Mouse (Mus musculus) cerebellum, postnatal 4 days (tissue): ENCODE data around the gene Uox.

ENCODE experiments used
- DNase-seq, 2 experiments: peaks; one replicate each; pipeline ENCODE4 v3.0.0; 2022; ENCODE audit warnings: low spot score in 2 of 2, mixed read lengths in 1 of 2

The Uox gene

DNA sequence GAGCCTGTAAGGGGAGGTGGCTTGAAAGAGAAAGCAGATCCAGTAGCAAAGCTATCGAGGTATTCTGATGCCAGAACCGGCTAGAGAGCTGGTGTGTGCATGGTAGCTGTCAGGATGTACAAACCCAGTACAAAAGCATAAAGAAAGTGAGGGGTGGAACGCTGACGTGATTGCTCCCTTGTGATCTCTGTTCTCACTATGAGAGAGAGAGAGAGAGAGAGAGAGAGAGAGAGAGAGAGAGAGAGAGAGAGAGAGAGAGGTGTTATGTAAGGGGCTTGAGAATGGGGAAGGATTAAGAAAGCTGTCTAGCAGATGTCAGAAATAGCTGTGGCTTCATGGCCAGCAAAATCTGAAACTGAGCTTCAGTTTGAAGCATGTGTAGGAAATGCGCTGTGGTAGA lies 13.7 kb downstream of the Uox start:
- DNase-seq: no peak

- DNase-seq: no peak
Observed at GRCm38 (mm10) chr3:146586616-146587015, 16.4 kb downstream of the Uox start.

DNA sequence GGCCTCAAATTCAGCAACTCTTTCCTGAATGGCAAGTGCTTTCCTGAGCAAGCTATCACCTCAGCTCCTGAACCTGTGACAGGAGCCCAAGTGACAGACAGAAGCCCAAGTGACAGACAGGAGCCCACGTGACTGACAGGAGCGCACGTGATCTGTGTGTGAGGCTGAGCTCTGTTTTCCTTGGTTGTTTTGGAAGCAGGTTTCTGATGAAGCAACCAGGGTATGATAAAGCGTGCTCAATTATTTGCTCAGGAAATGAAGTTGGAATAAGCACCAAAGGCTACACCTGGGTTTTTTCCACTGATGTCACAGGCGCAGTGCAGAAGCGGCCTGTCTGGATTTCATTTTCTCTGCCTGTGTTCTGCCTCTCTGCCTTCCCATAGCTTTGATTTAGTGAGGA lies 19.3 kb downstream of the Uox start:
- DNase-seq: no peak

DNA sequence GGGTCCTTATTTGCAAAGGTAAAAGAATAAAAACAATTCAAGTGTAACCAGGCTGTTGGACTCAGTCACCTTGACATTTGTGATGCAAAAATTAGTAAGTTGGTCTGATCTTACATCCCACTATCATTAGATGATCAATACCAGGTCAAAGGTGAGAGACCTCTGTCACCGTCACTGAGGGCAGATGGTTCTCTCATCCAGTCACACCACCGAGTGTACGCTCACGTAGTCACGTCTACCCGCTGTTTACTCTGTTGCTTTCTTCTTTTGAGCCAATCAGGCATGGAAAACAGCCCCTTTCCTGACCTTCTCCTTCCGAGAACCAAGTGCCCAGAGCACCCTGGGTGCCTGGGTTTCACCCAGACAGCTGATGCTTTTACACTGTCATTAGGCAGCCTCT lies 20.9 kb downstream of the Uox start:
- no peak for DNase-seq

GRCm38 (mm10) chr3:146591601-146592000 lies 21.4 kb downstream of the Uox start:
- no peak for DNase-seq

DNA sequence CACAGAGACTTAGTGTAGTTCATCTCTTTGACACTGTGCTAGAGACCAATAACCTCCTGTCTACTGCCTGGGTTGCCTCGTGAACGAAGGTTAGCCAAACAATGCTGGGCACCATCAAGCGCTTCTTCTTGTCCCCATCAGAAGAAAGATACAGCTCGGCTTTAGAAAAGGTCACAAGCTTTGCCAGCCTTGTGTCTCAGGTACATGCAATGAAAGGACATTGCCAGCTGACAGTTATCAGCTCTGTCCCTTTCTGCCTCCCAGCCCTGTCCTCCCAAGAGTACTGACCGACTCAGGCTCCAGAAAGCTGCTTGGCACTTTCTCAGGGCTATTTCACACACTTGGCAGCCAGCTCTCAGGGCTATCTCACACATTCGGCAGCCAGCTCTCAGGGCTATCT lies 25.2 kb downstream of the Uox start:
- no peak for DNase-seq

DNA sequence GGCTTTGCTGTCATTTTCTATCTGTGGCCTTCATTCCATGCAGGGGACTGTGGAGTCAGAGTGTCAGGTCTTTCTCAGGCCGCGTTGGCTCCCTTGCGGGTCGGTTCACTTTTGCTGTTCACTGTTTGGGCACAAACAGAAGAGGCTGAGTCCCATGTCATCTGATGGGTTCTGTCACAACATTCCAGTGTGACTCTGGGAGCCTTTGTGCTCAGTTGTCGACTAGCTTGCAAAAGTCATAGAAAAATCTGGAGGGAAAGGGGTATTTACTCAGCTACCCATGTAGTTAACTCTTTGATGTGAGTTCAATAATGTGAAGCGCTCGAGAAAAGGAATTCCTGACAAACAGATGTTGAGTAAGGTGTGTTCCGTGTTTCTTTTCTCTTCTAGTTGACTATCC lies 26.2 kb downstream of the Uox start:
- DNase-seq: no peak

DNA sequence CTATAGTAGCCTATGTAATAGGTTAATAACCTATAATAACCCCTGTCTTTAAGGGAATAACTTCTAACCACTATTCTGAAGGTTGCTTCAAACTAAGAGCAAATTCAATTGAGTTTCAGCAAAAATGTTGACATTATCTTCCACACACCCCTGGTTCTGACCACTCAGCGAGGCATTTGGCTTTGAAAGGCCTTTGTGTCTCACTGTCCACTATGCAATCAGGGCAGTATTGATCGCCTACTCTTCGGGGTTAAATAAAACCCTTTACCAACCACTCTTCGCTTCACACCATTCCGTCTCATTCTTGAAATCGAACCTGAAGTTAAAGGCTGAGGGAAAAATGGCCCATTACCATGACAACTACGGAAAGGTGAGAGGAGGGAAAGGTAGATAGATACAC lies 26.6 kb downstream of the Uox start:
- DNase-seq: no peak

DNA sequence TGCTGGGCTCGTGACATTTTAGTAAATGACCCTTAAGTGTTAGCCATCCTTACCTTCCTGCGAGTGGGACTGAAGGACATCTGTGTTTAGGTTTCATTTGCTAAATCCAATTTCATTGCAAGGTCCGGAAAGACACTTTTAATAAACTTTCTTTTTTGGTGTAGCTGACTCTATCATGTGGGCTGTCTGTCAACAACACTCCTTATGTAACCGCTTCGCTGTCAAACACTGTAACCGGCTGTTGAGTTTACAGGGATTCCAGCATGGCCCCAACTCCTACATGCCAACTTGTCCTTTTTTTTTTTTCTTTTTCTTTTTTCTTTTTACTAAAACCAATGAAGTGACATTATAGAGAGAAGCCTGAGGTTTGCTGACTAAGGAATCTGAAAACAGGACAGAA lies 28.2 kb downstream of the Uox start:
- no peak for DNase-seq

DNA sequence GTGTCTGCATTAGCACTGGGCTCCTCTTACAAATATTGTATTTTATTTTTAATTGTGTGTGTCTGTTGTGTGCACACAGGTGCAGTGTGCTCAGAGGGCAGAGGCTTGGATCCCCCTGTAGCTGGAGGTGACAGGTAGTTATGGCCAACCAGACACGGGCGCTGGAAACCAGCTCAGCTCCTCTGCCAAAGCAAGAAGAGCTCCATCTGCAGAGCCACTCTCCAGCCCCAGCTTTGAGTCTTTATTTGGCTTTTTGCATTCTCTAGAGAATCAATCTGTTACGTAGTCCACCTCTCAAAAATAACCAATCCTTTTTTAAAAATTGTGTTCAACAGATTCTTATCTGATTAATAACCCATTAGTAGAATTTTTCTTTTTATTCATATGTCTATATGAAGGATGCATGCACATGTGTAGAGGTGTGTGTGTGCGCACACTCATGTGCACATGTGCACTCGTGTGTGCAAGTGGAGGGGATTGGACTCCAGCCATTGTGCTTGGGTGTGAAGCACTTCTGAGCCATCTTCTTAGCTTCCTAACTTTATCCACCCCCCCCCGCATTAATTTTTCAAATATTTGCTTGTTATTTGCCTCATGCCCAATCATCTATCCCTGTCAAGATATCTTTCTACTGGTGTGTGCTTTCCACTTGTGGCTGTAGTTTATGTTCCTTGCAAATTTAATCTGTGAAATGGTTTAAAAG lies 29.1 kb downstream of the Uox start:
- no peak for DNase-seq

GRCm38 (mm10) chr3:146601205-146601604 lies 31.0 kb downstream of the Uox start:
- DNase-seq: no peak

DNA sequence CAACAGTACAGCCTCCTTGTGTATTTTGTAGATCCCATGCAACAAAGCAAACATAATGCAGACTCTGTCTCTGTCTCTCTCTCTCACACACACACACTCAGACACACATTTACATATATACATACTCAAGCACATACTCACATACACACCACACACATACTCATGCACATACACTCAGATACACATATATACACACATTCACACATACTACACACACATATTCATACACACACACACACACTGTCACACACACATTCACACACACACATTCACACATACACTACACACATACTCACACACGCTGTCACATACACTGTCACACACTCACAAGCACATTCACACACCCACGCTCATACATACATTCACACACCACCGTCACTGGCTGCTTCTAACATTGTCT lies 32.3 kb downstream of the Uox start:
- no peak for DNase-seq

- no peak for DNase-seq
Observed at GRCm38 (mm10) chr3:146604647-146605046, 34.4 kb downstream of the Uox start.

DNA sequence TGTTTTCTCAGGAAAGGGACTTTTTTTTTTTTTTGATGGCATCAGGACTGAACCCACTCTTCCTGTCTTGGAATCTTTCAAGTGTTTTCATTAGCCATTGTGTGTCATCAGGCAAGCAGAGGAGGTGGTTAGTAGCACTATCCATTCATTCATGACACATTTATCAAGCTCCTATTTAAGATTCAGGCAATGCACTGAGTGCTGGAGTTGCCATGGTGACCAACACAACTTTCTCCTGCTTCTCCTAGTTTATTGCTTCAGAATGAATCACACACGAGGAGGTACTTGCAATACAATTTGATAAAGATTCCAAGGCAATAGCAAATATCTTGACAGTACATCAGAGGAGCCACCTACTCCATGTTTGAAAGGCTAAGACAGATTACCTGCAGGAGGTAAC lies 37.1 kb downstream of the Uox start:
- no peak for DNase-seq

DNA sequence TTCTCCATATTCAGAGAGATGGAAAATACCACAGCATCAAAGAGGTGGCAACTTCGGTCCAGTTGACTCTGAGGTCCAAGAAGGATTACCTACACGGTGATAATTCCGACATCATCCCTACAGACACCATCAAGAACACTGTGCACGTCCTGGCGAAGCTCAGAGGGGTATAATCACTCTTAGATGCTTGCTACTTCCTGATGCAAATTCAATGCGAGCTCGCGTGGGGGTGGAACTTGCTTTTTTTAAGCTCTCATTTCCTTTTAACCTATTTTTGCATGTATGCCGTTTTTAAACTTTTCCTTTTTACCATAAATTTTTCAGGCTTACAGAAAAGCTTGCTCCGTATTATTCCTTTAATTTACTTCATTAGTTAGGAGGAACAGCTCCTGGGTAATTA lies 40.1 kb downstream of the Uox start:
- no peak for DNase-seq

- DNase-seq: no peak
Observed at GRCm38 (mm10) chr3:146611261-146611660, 41.0 kb downstream of the Uox start.

DNA sequence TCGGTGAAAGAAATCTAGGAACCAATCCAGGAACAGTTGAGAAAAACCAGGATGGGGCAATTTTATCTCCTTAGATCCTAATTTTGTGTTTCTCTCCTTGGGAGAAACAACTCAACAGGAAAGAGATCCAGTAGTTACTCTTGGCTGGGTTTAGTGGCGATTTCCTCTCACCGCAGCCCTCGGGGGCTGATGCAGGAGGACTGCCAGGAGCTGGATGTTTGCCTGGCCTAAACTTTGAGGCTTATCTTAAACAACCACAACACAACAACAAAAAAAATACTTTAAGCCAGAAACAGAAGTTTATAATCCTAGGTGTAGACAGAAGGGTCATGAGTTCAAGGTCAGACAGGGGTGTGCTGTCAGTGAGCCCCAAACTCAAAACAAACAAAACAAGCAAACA lies 41.6 kb downstream of the Uox start:
- DNase-seq: no peak

DNA sequence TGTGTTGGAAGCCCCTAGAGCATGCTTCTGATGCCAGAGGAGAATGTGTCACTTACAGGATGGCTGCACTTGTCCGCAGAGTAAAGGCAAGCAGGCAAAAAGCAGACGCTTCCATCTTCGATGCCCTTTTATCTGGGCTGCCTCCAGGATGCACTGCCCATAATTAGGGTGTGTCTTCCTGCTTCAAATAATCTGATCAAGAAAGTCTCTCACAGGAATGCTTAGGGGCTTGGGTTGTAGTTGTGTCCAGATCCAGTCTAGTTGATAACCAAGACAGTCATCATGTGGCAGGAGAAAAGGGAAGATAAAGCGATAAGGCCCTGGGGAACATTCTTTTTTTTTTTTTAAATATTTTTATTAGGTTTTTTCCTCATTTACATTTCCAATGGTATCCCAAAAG lies 45.3 kb downstream of the Uox start, which contains the start of gene Dnase2b:
Dnase2b (minus strand) TSS at position 101 of the 400 bp plus-strand sequence.
- DNase-seq: no peak

GRCm38 (mm10) chr3:146616533-146617283 lies 46.5 kb downstream of the Uox start:
- no peak for DNase-seq

GRCm38 (mm10) chr3:146617946-146618345 lies 47.7 kb downstream of the Uox start:
- DNase-seq: no peak

DNA sequence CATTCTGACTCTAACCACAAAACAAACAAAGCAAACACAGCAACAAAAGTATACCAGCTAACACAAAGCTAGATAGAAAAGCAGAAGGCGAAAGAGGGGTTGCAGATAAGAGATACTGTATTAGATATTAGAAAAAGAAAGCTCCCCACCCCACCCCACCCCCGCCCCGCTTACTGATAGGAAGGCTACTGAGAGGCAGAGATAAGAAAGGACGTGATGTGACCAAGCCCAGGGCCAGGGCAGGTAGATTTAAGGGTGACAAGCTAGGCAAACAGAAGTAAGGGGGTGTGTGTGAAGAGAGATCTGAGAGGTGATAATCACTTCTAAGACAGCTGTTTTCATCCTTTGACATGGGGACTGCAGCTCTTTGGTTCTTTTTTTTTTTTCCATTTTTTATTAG lies 48.1 kb downstream of the Uox start:
- DNase-seq: no peak

GRCm38 (mm10) chr3:146620101-146620500 lies 49.9 kb downstream of the Uox start:
- DNase-seq: no peak

DNA sequence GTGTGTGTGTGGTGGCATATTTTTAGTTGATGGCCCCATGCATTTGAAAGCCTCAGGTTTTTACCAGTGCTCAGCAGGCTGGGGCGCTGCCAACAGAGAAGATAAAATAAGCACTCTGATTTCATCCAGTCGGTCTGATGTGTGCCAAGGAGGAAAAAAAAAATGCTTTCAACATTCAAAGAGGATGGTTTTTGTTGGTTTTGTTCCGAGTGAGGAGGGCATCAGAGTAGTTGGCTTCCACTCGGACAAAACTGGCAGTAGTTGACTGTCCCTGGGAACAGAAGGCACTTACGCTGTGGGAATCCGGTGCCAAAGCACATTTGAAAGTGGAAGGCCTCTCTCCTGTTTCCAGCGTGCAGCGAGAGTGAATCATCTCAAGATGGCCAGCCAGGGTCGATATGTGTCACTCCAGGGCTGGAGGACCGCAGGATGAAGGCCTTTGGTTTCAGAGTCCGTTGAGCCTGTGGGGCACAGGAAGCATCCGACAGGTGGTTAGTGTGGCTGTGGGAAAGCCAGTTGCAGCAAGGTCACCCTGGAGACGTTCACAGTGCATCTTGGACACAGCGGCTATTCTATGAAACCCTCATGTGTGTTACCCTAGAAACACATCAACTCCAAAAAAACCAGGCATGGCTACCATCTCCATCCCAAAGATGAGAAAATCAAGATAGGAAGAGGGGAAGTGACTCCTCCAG lies 50.5 kb downstream of the Uox start:
- DNase-seq: peak in 1 of 2 experiments; percentile 36
